15 mouse cellular contexts compared by ENCODE assay signal in the genomic region with DNA sequence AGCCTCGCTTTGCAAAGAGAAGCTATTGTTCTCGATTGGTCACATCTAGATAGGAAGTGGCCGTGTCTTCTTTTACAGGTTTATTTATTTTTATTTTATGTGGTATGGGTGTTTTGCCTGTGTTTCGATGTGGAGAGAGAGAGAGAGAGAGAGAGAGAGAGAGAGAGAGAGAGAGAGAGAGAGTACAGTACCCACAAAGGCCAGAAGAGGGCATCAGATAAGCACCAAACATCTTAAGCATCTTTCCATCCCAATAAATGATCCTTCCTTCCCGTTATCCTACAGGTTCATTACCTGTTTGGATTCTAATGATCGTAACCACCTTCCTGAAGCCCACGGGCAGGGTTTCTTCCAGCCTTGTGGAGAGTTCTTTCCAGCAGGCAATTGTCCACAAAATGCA. TPM values are rescaled to one million over a fixed set of nuclear protein-coding genes. Genes with fewer than 3 reads are reported as not detected.
DNase-seq lines count a peak whose midpoint lies in the region; TF ChIP-seq lines count a peak whose summit lies in the region.
"Had no signal": no experiment of that assay in that cellular context is flagged by ENCODE, and none has a peak within 500 bp of the region (broad histone marks: within the 10 kb centered on the region; RNA-seq: fewer than 3 reads in every experiment).

No protein-coding gene starts in this region.

- no peak overlapping the region for H3K4me3 ChIP-seq in cerebellum, adult 2 months (replicated peaks; ENCODE audit: insufficient read depth, low read depth, low read length)
- no peak overlapping the region for H3K4me3 ChIP-seq in layer of hippocampus, adult 2 months
- H3K4me3 ChIP-seq: embryonic facial prominence, embryonic 15.5 days; forebrain, embryonic 15.5 days; heart, embryonic 15.5 days; limb, embryonic 15.5 days; megakaryocyte, embryonic 14.5 days had no signal

- TF ChIP-seq CTCF in cerebellum, adult 2 months (IDR thresholded peaks at IDR 0.05; ENCODE audit: borderline replicate concordance, insufficient read depth, low read depth, low read length) = peak; percentile 26; the same call in 1 of the 2 replicates
- TF ChIP-seq CTCF in layer of hippocampus, adult 2 months (conservative IDR thresholded peaks at IDR 0.05) = peak; percentile 71
- TF ChIP-seq CTCF in brain, embryonic 14.5 days (IDR thresholded peaks at IDR 0.05; ENCODE audit: borderline replicate concordance, extremely low read depth, insufficient read depth, insufficient read length) = peak; percentile 28; the same call in 1 of the 2 replicates

- H3K27ac ChIP-seq in cerebellum, adult 2 months (ENCODE audit: insufficient read depth, low read length) = no peak overlapping the region
- H3K27ac ChIP-seq in layer of hippocampus, adult 2 months = no peak overlapping the region
- H3K27ac ChIP-seq: embryonic facial prominence, embryonic 15.5 days; forebrain, embryonic 15.5 days; heart, embryonic 15.5 days; limb, embryonic 15.5 days had no signal

- 41% methylated on average over 7 of the region's 7 CpGs for WGBS in cerebellum, adult 2 months

- H3K27me3 ChIP-seq in cerebellum, adult 2 months (ENCODE audit: control insufficient read depth, insufficient read depth, low read length) = no peaks in the 10 kb centered on the region
- H3K27me3 ChIP-seq: embryonic facial prominence, embryonic 15.5 days; forebrain, embryonic 15.5 days; heart, embryonic 15.5 days; limb, embryonic 15.5 days had no signal

- no peak for DNase-seq in cerebellum, adult 2 months
- DNase-seq in cerebellum, adult 11-12 months = no peak
- DNase-seq in layer of hippocampus, adult 2 months (ENCODE audit: low spot score in 2 of 2) = no peak
- DNase-seq in layer of hippocampus, postnatal 14 days (ENCODE audit: low spot score in 2 of 2) = no peak
- peak; percentile 35 for DNase-seq in 3T3-L1 (ENCODE audit: low read depth, low spot score)
- peak; percentile 41 for DNase-seq in brain, embryonic 14.5 days (ENCODE audit: low read depth)
- DNase-seq in adrenal gland, postnatal 36 days = no peak
- no peak for DNase-seq in layer of hippocampus, postnatal 10 days (ENCODE audit: low spot score in 2 of 2)
- DNase-seq: gastrocnemius, postnatal 25 days; kidney, postnatal 14 days had no signal

- peaks cover 11% of the 10 kb centered on the region for H3K4me1 ChIP-seq in cerebellum, adult 2 months (ENCODE audit: control insufficient read depth, insufficient read depth, low read length)
- H3K4me1 ChIP-seq: megakaryocyte, embryonic 14.5 days had no signal

- no peak for TF ChIP-seq POLR2A in cerebellum, adult 2 months (IDR thresholded peaks at IDR 0.05; ENCODE audit: borderline replicate concordance, insufficient read depth, low read length)
- no peak for TF ChIP-seq POLR2A in brain, embryonic 14.5 days (IDR thresholded peaks at IDR 0.05; ENCODE audit: borderline replicate concordance, extremely low read depth, insufficient read depth, insufficient read length, poor library complexity, severe bottlenecking)

RNA-seq across cellular contexts. Expression of a gene that starts 55.4 kb away (rescaled TPM):
- polyA plus RNA-seq in cerebellum, adult 2 months (2012; rRNA removed) = 0.62 and 1.1 TPM in 2 replicates
- not detected for total RNA-seq in layer of hippocampus, adult 2 months (2021)
- under 1 TPM; 0.74 to 0.94 TPM for total RNA-seq in layer of hippocampus, postnatal 14 days (2021)
- polyA plus RNA-seq in brain, embryonic 14.5 days (2012; rRNA removed) = 0.55 and 0.85 TPM in 2 replicates
- total RNA-seq in adrenal gland, postnatal 36 days (2021) = 10 to 100 TPM in 1 of 2 experiments, 1 to 10 TPM in 1; 6.7 to 12.5 TPM
- total RNA-seq in layer of hippocampus, postnatal 10 days (2021) = under 1 TPM; 0.71 to 0.94 TPM

Comparison
In these comparisons a context has a peak if more than half of its experiments do, and no peak if none do; other contexts are left out.
1. DNase-seq: peak in 3T3-L1 (single experiment) and brain, embryonic 14.5 days (single experiment); none in cerebellum, adult 2 months (0 of 2), cerebellum, adult 11-12 months (single experiment), layer of hippocampus, adult 2 months (0 of 2), layer of hippocampus, postnatal 14 days (0 of 2), adrenal gland, postnatal 36 days (0 of 2) and layer of hippocampus, postnatal 10 days (0 of 2).
2. Peak in every context shown above with its lines, with median percentiles within 50 percentile points of each other: CTCF ChIP-seq.